Mouse (Mus musculus) gastrocnemius, postnatal 4 days (tissue): ENCODE results near the gene Klf3. TPM values are rescaled to one million over a fixed set of nuclear protein-coding genes. Genes with fewer than 3 reads are reported as not detected.

Source experiments
- DNase-seq, 2 experiments: peaks; one replicate each; pipeline ENCODE4 v3.0.0; 2021 to 2022; ENCODE audit warnings: low spot score in 2 of 2, mixed read lengths in 2 of 2
- total RNA-seq, 2 experiments: library from RNA; stranded (reverse); gene quantifications; 2 replicates each; pipeline ENCODE4 v1.2.3; 2021

Klf3 gene
- total RNA-seq, 2 experiments from 2014 or later, result 50.3 to 59.1 TPM

DNA sequence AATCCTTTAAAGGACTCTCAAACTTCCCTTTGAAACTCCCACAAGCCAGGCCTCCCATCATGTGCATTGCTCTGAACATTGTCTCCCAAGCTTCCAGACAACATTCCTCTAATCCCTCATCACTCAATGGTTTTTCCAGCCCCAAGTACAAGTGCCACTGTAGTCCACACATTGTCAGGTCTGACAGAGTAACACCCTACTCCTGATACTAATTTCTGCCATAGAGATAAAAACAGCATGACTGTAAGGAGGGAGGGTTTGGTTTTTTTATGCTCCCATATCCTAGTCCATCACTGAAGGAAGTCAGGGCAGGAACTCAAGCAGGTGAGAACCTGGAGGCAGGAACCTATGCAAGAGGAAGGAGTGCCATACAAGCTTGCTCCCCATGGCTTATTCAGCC is 30.2 kb downstream of the Klf3 start:
- no peak for DNase-seq

DNA sequence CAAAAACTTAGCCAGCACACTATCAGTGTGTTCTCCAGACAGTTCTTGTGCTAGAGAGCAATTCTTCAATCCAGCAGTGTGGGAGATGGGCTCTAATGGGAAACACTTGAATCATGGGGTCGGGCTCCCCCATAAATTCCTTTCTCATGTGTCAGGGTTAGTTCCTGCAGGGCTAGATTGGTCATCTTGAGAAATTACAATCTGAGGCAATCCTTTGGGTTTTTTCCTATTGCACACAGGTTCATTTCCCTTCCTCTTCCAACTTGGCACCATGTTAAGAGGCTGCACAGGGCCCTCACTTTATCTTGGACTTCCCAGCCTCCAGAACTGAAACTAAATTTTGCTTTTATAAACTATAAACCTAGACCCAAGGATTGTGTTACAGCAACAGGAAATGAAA is 31.0 kb downstream of the Klf3 start:
- no peak for DNase-seq

DNA sequence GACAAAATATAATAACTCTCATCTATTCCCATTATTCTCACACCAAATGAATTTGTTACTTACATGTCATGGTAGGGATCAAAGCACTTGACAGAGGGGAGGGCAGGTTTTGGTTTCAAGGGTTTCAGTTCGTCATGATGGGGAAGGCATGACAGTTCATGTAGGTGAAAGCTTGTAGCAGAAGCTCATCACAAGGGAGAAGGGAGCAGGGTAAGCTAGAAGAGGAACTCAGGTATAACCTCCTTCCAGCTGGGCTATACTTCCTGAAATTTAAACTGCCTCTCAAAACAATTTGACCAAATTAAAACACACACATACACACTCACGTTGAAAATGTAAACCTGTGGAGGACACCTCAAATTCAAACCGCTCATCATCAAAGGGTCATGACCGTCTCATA is 32.1 kb downstream of the Klf3 start:
- DNase-seq, result no peak

DNA sequence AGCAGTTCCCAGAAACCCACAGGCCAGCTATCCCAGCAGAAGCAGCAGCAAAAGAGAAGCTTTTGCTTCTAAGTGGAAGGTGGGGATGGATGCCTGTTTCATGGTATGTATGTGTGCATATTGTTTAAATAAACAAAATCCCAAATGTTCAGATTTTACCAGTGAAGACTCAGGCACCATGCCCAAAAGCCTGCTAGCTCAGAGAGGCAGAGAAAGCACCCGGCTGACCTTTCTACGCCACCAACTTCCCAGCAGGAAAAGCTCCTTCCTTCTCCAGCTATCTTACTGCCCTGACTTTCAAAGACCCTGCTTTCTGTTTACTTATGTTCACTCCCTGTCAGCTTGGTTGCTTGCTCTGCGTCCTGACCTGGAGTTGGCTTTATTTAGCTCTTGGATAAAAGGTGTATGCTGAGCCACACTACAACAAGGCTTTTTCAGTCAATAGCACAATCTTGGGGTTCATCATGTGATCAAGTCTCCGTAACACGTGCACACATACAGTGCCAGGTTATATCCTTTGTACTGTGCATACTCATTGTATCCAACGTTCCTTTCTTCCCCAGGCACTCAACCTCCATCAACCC is 35.9 kb downstream of the Klf3 start:
- DNase-seq, result no peak

DNA sequence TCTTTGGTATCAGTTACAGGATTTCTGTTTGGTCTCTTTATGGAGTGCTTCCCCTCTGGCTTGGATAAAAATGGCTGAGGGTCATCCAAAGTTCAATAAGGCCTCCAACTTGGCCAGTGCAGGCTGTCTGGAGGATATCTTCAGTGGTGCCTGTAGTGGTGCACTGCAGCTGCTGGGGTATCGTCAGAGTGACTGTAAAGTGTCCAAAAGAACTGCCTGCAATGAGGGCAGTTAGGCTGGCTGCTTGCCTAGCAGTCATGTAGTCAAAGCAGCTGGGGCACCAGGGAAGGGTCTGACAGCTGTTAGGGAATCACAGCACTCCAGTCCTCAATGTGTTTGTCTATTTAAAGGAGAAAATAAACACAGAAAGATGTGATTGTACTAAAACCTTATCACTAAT is 36.9 kb downstream of the Klf3 start:
- peak; percentile 41 to 73 for DNase-seq

GRCm38 (mm10) chr5:64844622-64845021 is 41.4 kb downstream of the Klf3 start:
- DNase-seq, result no peak

DNA sequence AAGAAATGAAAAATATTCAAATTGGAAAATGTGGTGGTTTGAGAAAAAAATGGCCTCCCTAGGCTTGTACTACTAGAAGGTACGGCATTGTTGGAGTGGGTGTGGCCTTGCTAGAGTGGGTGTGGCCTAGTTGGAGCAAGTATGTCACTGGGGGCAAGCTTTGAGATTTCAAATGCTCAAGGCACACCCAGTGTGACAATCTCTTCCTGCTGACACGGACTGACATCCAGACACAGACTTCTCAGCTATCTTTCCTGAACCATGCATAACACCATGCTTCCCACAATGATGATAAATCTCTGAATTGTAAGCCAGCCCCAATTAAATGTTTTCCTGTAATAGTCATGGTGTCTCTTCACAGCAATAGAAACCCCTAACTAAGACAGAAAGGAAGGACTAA is 44.1 kb downstream of the Klf3 start:
- DNase-seq, result no peak

- no peak for DNase-seq
Observed at GRCm38 (mm10) chr5:64849892-64850291, 46.7 kb downstream of the Klf3 start.

- no peak for DNase-seq
Observed at GRCm38 (mm10) chr5:64852656-64853398, 49.6 kb downstream of the Klf3 start.

- DNase-seq, result no peak
Observed at GRCm38 (mm10) chr5:64853421-64853820, 50.2 kb downstream of the Klf3 start.

GRCm38 (mm10) chr5:64855199-64855598 is 52.0 kb downstream of the Klf3 start:
- DNase-seq, result no peak

DNA sequence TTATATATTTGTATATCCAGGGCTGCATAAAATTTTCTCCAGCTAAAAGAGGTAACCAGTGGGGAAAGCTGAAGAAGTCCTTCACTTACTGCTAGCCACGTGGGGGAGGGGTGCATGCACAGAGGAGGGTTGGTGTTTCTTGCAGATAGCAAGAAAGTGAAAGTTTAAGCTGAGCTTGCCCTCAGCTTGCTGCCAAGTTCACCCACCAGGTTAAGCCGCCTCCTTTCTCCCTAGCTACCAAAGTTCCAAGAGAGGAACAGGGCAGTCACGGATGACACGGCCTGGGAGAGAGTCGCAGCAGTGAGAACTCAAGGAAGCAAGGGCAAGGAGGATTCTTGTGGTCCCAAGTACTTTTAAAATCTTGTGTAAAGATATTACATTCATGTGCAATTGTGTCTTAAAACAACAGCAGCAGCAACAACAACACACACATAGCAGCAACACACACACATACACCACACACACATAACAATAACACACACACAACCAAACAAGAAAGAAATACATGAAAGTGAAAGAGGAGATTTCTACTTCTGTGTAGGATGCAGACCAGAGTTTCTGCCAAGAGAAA is 57.8 kb downstream of the Klf3 start:
- DNase-seq, result no peak

GRCm38 (mm10) chr5:64861471-64862199 is 58.4 kb downstream of the Klf3 start:
- DNase-seq, result peak in 1 of 2 experiments; percentile 40

- peak in 1 of 2 experiments; percentile 47 for DNase-seq
Observed at GRCm38 (mm10) chr5:64862269-64862668, 59.1 kb downstream of the Klf3 start.

DNA sequence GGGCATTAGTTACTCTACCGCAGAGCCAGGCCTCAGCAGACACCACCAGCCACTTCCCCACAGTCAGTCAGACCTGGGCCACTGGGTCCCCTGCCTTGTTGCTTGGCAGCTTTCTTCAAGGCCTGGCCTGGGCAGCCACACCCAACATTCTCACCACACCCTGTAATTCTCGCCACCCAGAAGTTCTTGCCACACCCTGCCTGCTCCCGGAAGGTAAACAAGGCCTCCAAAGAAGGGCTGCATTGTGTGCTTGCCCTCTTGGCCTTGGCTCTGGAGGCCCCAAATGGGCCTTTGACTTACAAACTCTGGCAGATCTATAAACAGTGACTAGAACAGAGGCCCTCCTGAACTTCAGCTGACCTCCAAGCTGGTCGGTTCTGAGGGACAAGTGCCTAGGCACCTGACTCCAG is 61.5 kb downstream of the Klf3 start:
- DNase-seq, result no peak

DNA sequence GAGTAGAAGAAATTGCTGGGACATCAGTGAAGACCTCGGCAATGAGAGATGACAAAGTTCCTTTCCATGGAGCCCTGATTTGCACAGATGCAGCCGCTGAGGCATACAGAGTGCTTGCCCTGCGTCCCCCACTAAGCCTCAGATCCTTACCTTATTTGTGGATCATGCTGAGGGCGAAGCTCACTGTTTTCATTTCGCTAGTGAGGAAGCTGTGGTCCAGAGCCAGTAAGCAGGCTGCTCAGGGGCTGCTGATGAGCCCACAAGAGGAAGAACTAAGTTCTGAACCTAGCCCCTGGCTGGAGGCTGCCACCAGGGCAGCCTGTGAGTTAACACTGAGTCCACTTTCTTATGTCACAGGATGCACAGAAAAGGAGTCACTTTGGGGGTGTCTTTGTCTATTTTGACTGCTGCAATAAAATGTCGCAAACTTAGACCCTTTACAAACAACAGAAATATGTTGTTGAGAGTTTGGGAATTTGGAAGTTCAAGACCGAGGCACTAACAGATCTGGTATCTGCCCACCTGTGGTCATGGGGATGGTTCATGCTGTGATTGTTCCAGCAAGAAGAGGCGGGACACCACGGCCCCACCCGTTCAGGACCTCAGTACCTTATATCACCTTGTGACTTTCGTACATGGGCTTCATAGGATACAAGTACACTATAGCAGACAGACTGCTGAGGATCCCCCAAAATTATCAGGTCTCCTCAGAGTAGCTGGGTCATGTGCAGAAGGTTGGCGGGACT is 62.2 kb downstream of the Klf3 start:
- DNase-seq, result no peak

DNA sequence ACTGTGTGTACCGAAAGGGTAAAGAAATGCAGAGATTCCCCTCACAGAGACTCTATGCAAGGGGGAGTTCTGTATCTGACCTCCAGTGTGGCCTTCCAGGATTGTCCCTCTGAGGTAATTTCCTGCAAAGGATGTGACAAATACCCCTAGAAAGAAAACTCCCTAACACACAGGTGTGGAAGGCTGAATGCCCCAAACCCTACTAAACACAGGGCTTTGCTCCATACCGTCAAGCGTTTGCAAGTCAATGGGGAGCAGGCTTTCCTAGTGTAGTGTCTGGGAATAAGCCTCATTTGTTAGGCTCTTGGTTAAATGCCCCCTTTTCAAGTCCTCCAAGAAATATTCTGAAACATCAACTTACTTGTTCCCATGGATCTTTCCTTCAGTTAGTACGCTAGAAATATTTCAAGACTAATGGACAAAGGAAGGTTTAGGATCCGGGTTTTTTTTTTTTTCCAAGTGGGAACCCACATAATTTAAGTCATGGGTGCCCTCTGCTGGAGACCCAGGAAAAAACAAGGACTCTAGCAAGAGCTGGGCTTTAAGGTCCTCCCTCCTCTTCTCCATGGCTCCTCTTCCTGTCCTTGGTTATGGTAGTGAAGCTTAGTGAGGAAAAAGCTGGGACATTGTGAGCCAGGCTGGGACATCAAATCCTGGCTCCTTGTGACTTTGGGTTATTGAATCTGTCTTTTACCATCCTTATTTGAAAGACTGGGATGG is 63.3 kb downstream of the Klf3 start:
- DNase-seq, result peak; percentile 68 to 87

- DNase-seq, result no peak
Observed at GRCm38 (mm10) chr5:64867124-64867523, 63.9 kb downstream of the Klf3 start.

DNA sequence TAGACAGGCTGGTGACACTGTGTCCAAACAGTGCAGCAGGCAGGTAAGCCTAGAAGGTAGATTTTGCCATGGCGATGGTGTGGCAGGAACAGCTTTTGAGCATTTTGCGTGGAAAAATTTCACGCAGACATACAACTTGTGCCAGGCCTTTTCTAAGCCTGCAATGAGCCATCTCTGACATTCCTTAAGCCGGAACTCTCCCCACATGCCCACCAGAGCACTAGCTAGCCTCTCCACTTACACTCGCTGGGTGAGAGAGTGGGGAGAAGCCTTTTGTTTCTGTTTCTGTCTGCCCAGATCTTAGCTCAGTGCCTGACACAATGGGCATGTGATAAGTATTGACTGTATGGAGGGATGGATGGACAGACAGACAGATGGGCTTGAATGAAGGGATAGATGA is 64.4 kb downstream of the Klf3 start:
- no peak for DNase-seq

DNA sequence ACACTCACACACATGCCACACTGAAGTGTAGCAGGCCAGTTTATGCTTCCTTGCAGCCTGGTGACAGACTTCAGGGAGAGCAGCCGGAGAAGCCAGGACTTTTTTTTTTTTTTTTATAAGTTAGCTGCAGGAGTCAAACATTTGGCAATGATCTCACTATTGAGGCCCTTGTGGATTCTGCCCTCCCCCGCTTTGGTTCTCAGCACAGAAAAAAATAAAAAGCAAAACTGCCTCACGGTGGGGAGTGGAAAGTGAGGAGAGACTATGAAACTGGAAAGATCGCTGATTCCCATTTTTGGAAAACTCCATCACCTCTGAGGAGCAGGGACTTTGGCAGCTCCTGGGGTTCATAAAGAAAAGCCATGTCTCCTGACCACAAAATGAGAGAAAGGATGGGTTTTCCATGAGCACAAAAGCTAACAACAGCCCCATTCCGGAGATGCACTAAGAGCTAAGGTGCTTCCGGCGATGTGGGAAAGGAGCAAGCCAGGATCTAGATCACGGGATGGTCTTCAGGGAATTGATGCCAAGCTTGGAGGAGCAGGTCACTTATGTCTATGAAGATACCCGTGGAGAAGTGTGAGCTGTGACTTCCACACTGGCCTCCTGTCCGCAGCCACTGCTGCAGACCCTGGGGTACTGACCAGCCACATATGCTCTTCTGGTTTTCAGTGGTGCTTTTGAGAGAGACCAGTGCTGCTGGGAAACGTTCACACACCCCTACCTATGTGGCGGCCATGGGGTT is 73.1 kb downstream of the Klf3 start:
- no peak for DNase-seq
